Mouse (Mus musculus): Measurements from ENCODE around the gene Jmjd6.

- TF ChIP-seq POLR2AphosphoS2 (IDR thresholded peaks at IDR 0.05; ENCODE audit: low read length) (no peak), E2F4 (IDR thresholded peaks at IDR 0.05; ENCODE audit: borderline replicate concordance, low read depth, low read length) (no peak), CTCF (IDR thresholded peaks at IDR 0.05 in 2 of 3, conservative IDR thresholded peaks at IDR 0.05 in 1 of 3; ENCODE audit: control insufficient read depth in 1 of 3, insufficient read depth in 1 of 3, low read depth in 2 of 3, low read length in 3 of 3, poor library complexity in 1 of 3, severe bottlenecking in 1 of 3) (no peak), ZC3H11A (IDR thresholded peaks at IDR 0.05; ENCODE audit: low read depth, low read length) (no peak), TAL1 (IDR thresholded peaks at IDR 0.05; ENCODE audit: low read length) (no peak), POLR2A (IDR thresholded peaks at IDR 0.05; ENCODE audit: control insufficient read depth in 1 of 2, insufficient read depth in 1 of 2, low read depth in 1 of 2, low read length in 2 of 2, poor library complexity in 1 of 2) (no peak), ELF1 (IDR thresholded peaks at IDR 0.05; ENCODE audit: low read depth, low read length) (no peak), MAX (IDR thresholded peaks at IDR 0.05; ENCODE audit: low read length) (no peak), EP300 (IDR thresholded peaks at IDR 0.05; ENCODE audit: low read depth in 1 of 2, low read length in 2 of 2) (no peak), KAT2A (conservative IDR thresholded peaks at IDR 0.05; ENCODE audit: low read depth, low read length) (no peak), NELFE (IDR thresholded peaks at IDR 0.05; ENCODE audit: low read depth, low read length) (no peak)
Measured at GRCm38 (mm10) chr11:116880839-116881238, 37.6 kb upstream of the Jmjd6 start.
